8 mouse cellular contexts compared by ENCODE assay signal in the genomic region with DNA sequence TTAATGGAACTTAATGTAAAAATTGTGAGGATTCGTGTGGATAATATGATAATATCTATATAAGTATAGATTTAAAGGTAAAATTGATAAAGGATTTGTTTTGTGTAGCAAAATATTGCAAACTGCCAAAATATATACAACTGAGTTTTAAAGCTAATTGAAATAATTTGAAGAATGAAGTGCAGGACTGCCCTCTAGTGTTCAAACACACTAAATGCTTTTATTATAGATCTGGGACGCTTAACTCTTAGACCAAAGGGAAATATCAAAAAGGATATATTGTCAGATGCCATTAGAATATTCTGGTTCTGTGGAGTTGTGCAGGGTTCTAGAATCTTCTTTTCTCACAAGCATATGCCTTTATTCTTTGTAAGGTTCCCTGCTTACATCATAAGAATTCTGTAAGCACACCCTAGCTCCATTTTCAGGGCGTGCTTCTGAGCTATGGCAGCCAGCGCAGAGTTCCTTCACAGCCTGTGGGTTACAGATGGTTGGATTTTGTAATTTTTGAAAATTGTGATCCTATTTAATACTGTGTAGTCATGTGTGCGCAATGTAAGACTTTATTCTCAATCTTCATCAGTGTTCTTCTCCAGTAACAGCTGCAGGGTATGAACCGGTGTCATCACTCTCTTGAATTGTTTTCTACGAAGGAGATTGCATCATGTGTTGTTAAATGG.
DNase-seq lines count a peak whose midpoint lies in the region; ATAC-seq lines count a peak whose summit lies in the region.
"Had no signal": no experiment of that assay in that cellular context is flagged by ENCODE, and none has a peak within 500 bp of the region (broad histone marks: within the 10 kb centered on the region; RNA-seq: fewer than 3 reads in every experiment).

No protein-coding gene starts in this region.

- WGBS in liver, embryonic 11.5 days: 63% methylated on average over 7 of the region's 7 CpGs
- WGBS in forebrain, embryonic 14.5 days: 67% methylated on average over 7 of the region's 7 CpGs
- WGBS in neural tube, embryonic 14.5 days: 54% methylated on average over 7 of the region's 7 CpGs

- H3K27ac ChIP-seq in liver, embryonic 11.5 days (ENCODE audit: low read depth, low read length): no peak overlapping the region
- H3K27ac ChIP-seq in forebrain, embryonic 14.5 days (ENCODE audit: low read depth, low read length): no peak overlapping the region
- no peak overlapping the region for H3K27ac ChIP-seq in neural tube, embryonic 14.5 days (ENCODE audit: low read depth, low read length)

- no peaks in the 10 kb centered on the region for H3K9me3 ChIP-seq in liver, embryonic 11.5 days (ENCODE audit: control insufficient read depth, low read length)
- no peaks in the 10 kb centered on the region for H3K9me3 ChIP-seq in forebrain, embryonic 14.5 days (replicated peaks; ENCODE audit: control insufficient read depth, low read length)
- H3K9me3 ChIP-seq in neural tube, embryonic 14.5 days (ENCODE audit: control insufficient read depth, low read length): no peaks in the 10 kb centered on the region

- 0 out of 2 replicates have a peak, but pooled peaks have one; percentile 8 for ATAC-seq in liver, embryonic 11.5 days (replicated peaks; ENCODE audit: low FRiP score)
- peak; percentile 48; the same call in 1 of the 2 replicates for ATAC-seq in forebrain, embryonic 14.5 days
- ATAC-seq in neural tube, embryonic 14.5 days (ENCODE audit: low read depth): peak; percentile 31; the same call in 1 of the 2 replicates

- no peaks in the 10 kb centered on the region for H3K27me3 ChIP-seq in liver, embryonic 11.5 days (replicated peaks; ENCODE audit: control insufficient read depth, insufficient read depth, low read length)
- no peaks in the 10 kb centered on the region for H3K27me3 ChIP-seq in forebrain, embryonic 14.5 days (replicated peaks; ENCODE audit: control insufficient read depth, insufficient read depth, low read length)
- no peaks in the 10 kb centered on the region for H3K27me3 ChIP-seq in neural tube, embryonic 14.5 days (ENCODE audit: control insufficient read depth, insufficient read depth, low read length)

- DNase-seq in liver, embryonic 11.5 days (ENCODE audit: low spot score): no peak
- DNase-seq in liver (no peak), R1 (ENCODE audit: low read depth, low spot score) (peak; percentile 32)
- peak; percentile 83 for DNase-seq in forebrain, embryonic 14.5 days (ENCODE audit: low spot score)
- no peak for DNase-seq in testis, postnatal 14 days (ENCODE audit: low spot score)
- no peak for DNase-seq in ovary, postnatal 36 days (ENCODE audit: low spot score)
- DNase-seq: lung, postnatal 10 days had no signal

- no peak overlapping the region for H3K4me2 ChIP-seq in liver, embryonic 11.5 days
- H3K4me2 ChIP-seq in forebrain, embryonic 14.5 days (ENCODE audit: low read length): no peak overlapping the region
- H3K4me2 ChIP-seq in neural tube, embryonic 14.5 days (ENCODE audit: low read depth, low read length): no peak overlapping the region

- H3K36me3 ChIP-seq in liver, embryonic 11.5 days (ENCODE audit: control insufficient read depth, insufficient read depth, low read length): no peaks in the 10 kb centered on the region
- H3K36me3 ChIP-seq in forebrain, embryonic 14.5 days (ENCODE audit: control insufficient read depth, insufficient read depth, low read length): 0 out of 2 replicates have a peak, but pooled peaks cover 7% of the 10 kb centered on the region
- H3K36me3 ChIP-seq in neural tube, embryonic 14.5 days (ENCODE audit: control insufficient read depth, insufficient read depth, low read length): peaks cover 16% of the 10 kb centered on the region; the same call in 1 of the 2 replicates

- H3K9ac ChIP-seq in liver, embryonic 11.5 days (ENCODE audit: low read depth, low read length): no peak overlapping the region
- H3K9ac ChIP-seq in forebrain, embryonic 14.5 days (ENCODE audit: low read length): no peak overlapping the region
- no peak overlapping the region for H3K9ac ChIP-seq in neural tube, embryonic 14.5 days (replicated peaks; ENCODE audit: low read depth, low read length)

- H3K4me1 ChIP-seq in liver, embryonic 11.5 days (replicated peaks; ENCODE audit: control insufficient read depth, insufficient read depth, low read length): no peaks in the 10 kb centered on the region
- no peaks in the 10 kb centered on the region for H3K4me1 ChIP-seq in forebrain, embryonic 14.5 days (ENCODE audit: control insufficient read depth, insufficient read depth, low read length)
- H3K4me1 ChIP-seq in neural tube, embryonic 14.5 days (ENCODE audit: control insufficient read depth, insufficient read depth, low read length): no peaks in the 10 kb centered on the region

- H3K4me3 ChIP-seq in liver, embryonic 11.5 days (ENCODE audit: low read depth, low read length): no peak overlapping the region
- no peak overlapping the region for H3K4me3 ChIP-seq in forebrain, embryonic 14.5 days (ENCODE audit: low read depth, low read length)
- H3K4me3 ChIP-seq in neural tube, embryonic 14.5 days (ENCODE audit: low read depth, low read length): no peak overlapping the region

Comparison
In these comparisons a context has a peak if more than half of its experiments do, and no peak if none do; other contexts are left out.
1. DNase-seq: peak in R1 (single experiment) and forebrain, embryonic 14.5 days (single experiment); none in liver, embryonic 11.5 days (single experiment), liver (single experiment), testis, postnatal 14 days (single experiment) and ovary, postnatal 36 days (single experiment).
2. Peak in every context shown above with its lines, with median percentiles within 50 percentile points of each other: ATAC-seq.